Mouse (Mus musculus) ES-Bruce4 (cell line): ENCODE data around the gene Kcng1. TPM values are rescaled to one million over a fixed set of nuclear protein-coding genes. Genes with fewer than 3 reads are reported as not detected.

Experiments
- H3K27ac ChIP-seq: 2 replicates; pipeline ENCODE4 v1.5.1; 2012; ENCODE audit warnings: low read length, inconsistent platforms; ENCODE audit not compliant: insufficient read depth
- H3K27me3 ChIP-seq: 2 replicates; pipeline ENCODE4 v1.6.1; 2012; ENCODE audit warnings: mild to moderate bottlenecking, low read length, inconsistent platforms; ENCODE audit not compliant: control insufficient read depth, poor library complexity, insufficient read depth, severe bottlenecking
- H3K36me3 ChIP-seq: 2 replicates; pipeline ENCODE4 v1.6.1; 2012; ENCODE audit warnings: inconsistent platforms, mild to moderate bottlenecking, low read length, moderate library complexity; ENCODE audit not compliant: control insufficient read depth, poor library complexity, insufficient read depth, severe bottlenecking
- H3K4me1 ChIP-seq: one replicate; pipeline ENCODE4 v1.8.1; 2011; ENCODE audit warnings: low read length; ENCODE audit not compliant: control insufficient read depth, insufficient read depth
- H3K4me3 ChIP-seq: 2 replicates; pipeline ENCODE4 v1.5.1; 2011; ENCODE audit warnings: low read depth, mild to moderate bottlenecking, low read length
- H3K9ac ChIP-seq: 2 replicates; pipeline ENCODE4 v1.6.1; 2012; ENCODE audit warnings: low read depth, mild to moderate bottlenecking, inconsistent platforms; ENCODE audit not compliant: poor library complexity, severe bottlenecking
- H3K9me3 ChIP-seq: replicated peaks from 2 replicates; pipeline ENCODE4 v1.6.1; 2012; ENCODE audit warnings: mild to moderate bottlenecking, low read length, inconsistent platforms; ENCODE audit not compliant: control insufficient read depth, poor library complexity, insufficient read depth, severe bottlenecking
- CTCF ChIP-seq: IDR thresholded peaks from one replicate; pipeline ENCODE4 v1.8.1; 2011; ENCODE audit warnings: low read depth, low read length
- EP300 ChIP-seq: IDR thresholded peaks from 2 replicates; pipeline ENCODE4 v1.6.1; 2011; ENCODE audit warnings: low read depth, low read length; ENCODE audit not compliant: insufficient read depth
- POLR2A ChIP-seq: IDR thresholded peaks from one replicate; pipeline ENCODE4 v1.8.1; 2011; ENCODE audit warnings: low read length; ENCODE audit not compliant: insufficient read depth
- polyA plus RNA-seq: library from polyadenylated mRNA; stranded (reverse); fragments of >200 nt; gene quantifications from 2 replicates; pipeline ENCODE4 v1.2.4, GENCODE M21; 2011; ENCODE audit warnings: low read depth; ENCODE audit not compliant: missing spikeins, insufficient read depth, insufficient read length

Kcng1 gene
- polyA plus RNA-seq: 0.70 and 0.78 TPM in 2 replicates

GRCm38 (mm10) chr2:168281582-168281981 lies at the start of gene Kcng1:
Kcng1 (minus strand) TSS chr2:168281736.
- Histone ChIP-seq H3K27ac (no peak within 1 kb of the TSS), H3K27me3 (0 out of 2 replicates have a peak, but pooled peaks cover 2% of the 10 kb centered on the region), H3K4me1 (no peaks in the 10 kb centered on the region), H3K4me3 (peak within 1 kb of the TSS; percentile 76), H3K9ac (peak within 1 kb of the TSS; percentile 63), H3K36me3 (no peaks in the 10 kb centered on the region), H3K9me3 (no peaks in the 10 kb centered on the region)
- TF ChIP-seq CTCF: no peak
- TF ChIP-seq EP300: no peak
- TF ChIP-seq POLR2A: no peak

GRCm38 (mm10) chr2:168330421-168331070 lies 49.0 kb upstream of the Kcng1 start:
- H3K4me1 ChIP-seq: peaks cover 3% of the 10 kb centered on the region

GRCm38 (mm10) chr2:168321716-168322374 lies 40.3 kb upstream of the Kcng1 start:
- Histone ChIP-seq H3K4me3 (no peak overlapping the region), H3K4me1 (no peaks in the 10 kb centered on the region), H3K9me3 (no peaks in the 10 kb centered on the region), H3K9ac (no peak overlapping the region), H3K27me3 (no peaks in the 10 kb centered on the region), H3K36me3 (no peaks in the 10 kb centered on the region), H3K27ac (no peak overlapping the region)
- TF ChIP-seq CTCF: no peak
- no peak for TF ChIP-seq EP300
- no peak for TF ChIP-seq POLR2A

More at GRCm38 (mm10) chr2:168330421-168331070, 49.0 kb upstream of the Kcng1 start:
- no peak overlapping the region for H3K9ac ChIP-seq
- H3K4me3 ChIP-seq: no peak overlapping the region
- no peaks in the 10 kb centered on the region for H3K27me3 ChIP-seq
- no peak overlapping the region for H3K27ac ChIP-seq
- H3K36me3 ChIP-seq: no peaks in the 10 kb centered on the region
- no peaks in the 10 kb centered on the region for H3K9me3 ChIP-seq
- TF ChIP-seq EP300 (no peak), POLR2A (no peak), CTCF (no peak)

- no peak overlapping the region for H3K4me3 ChIP-seq
- H3K9ac ChIP-seq: no peak overlapping the region
- H3K4me1 ChIP-seq: no peaks in the 10 kb centered on the region
- H3K27ac ChIP-seq: no peak overlapping the region
- TF ChIP-seq POLR2A (no peak), EP300 (no peak), CTCF (no peak)
- H3K36me3 ChIP-seq: no peaks in the 10 kb centered on the region
- H3K9me3 ChIP-seq: no peaks in the 10 kb centered on the region
- no peaks in the 10 kb centered on the region for H3K27me3 ChIP-seq
These were observed 39.0 kb upstream of the Kcng1 start for GRCm38 (mm10) chr2:168320388-168321182.

- Histone ChIP-seq H3K9ac (no peak overlapping the region), H3K27ac (no peak overlapping the region), H3K27me3 (no peaks in the 10 kb centered on the region), H3K4me3 (no peak overlapping the region), H3K4me1 (no peaks in the 10 kb centered on the region), H3K9me3 (no peaks in the 10 kb centered on the region), H3K36me3 (no peaks in the 10 kb centered on the region)
- TF ChIP-seq POLR2A (no peak), CTCF (no peak), EP300 (no peak)
These were observed 33.3 kb upstream of the Kcng1 start for GRCm38 (mm10) chr2:168314646-168315446.
